Mouse (Mus musculus) gastrocnemius, adult 2 months (tissue): Measurements from ENCODE around the gene Eml1. TPM values are rescaled to one million over a fixed set of nuclear protein-coding genes. Genes with fewer than 3 reads are reported as not detected.

ENCODE experiments used
- DNase-seq: peaks from one replicate; pipeline ENCODE4 v3.0.0; 2022
- H3K27ac ChIP-seq: fragments of 200-600 bp; 2 replicates; pipeline ENCODE4 v1.8.1; 2022; ENCODE audit warnings: mild to moderate bottlenecking
- H3K4me3 ChIP-seq: fragments of 200-600 bp; 2 replicates; pipeline ENCODE4 v1.8.1; 2022; ENCODE audit warnings: mild to moderate bottlenecking, moderate library complexity
- CTCF ChIP-seq: fragments of 200-600 bp; IDR thresholded peaks from 2 replicates; pipeline ENCODE4 v1.8.1; 2022; ENCODE audit warnings: antibody characterized with exemption, mild to moderate bottlenecking, moderate library complexity
- intact Hi-C: fragments of 180-260 bp; cut with DNase I; formaldehyde crosslinking; loops from one replicate; pipeline ENCODE4 v1.15.1; 2025
- total RNA-seq, 2 experiments: library from RNA; stranded (reverse); gene quantifications; 2 replicates each; pipeline ENCODE4 v1.2.3; 2021

Eml1 gene
- total RNA-seq, 2 experiments from 2014 or later: 93.4 to 111 TPM

GRCm38 (mm10) chr12:108378379-108379133 is 7.8 kb downstream of the Eml1 start:
- peak overlapping the region; percentile 67 for H3K27ac ChIP-seq
- TF ChIP-seq CTCF: no peak
- intact Hi-C loops: no loop called here
- no peak for DNase-seq
- H3K4me3 ChIP-seq: no peak overlapping the region; the same call in 1 of the 2 replicates

GRCm38 (mm10) chr12:108386476-108387232 is 15.9 kb downstream of the Eml1 start:
- intact Hi-C loops: loop anchor here (2.0 kb wide), 1 partner anchor 14 kb away; no protein-coding TSS in a partner anchor
- Histone ChIP-seq H3K4me3 (peak overlapping the region; percentile 29), H3K27ac (peak overlapping the region; percentile 89)
- no peak for TF ChIP-seq CTCF
- DNase-seq: peak; percentile 90

- Histone ChIP-seq H3K27ac (no peak overlapping the region), H3K4me3 (no peak overlapping the region)
- intact Hi-C loops: no loop called here
- no peak for DNase-seq
- no peak for TF ChIP-seq CTCF
Measured at GRCm38 (mm10) chr12:108389718-108390117, 19.0 kb downstream of the Eml1 start.

GRCm38 (mm10) chr12:108392254-108393044 is 21.7 kb downstream of the Eml1 start:
- peak overlapping the region; percentile 90 for H3K27ac ChIP-seq
- intact Hi-C loops: loop anchor here (2.0 kb wide), 1 partner anchor 30 kb away; no protein-coding TSS in a partner anchor

DNA sequence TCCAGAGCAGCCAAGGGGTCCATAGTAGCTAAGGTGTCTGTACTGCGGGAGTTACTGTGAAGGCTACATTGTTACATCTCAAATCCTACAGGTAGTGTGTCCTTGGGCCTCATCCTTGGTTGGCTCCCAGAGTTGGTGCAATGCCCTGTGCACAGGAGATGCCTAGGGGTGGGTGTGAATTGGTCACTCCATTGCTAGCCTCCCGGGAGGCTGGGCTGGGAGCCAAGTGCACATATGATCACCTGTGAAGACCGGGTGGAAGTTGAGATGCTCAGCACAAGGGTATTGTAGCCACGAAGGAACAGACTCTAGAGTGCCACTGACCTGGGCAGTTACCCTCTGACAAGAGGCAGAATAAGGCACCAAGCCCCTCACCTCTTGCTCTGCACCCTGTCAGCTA is 22.3 kb downstream of the Eml1 start:
- peak; percentile 61 for DNase-seq
- Histone ChIP-seq H3K4me3 (no peak overlapping the region), H3K27ac (peak overlapping the region; percentile 90)
- TF ChIP-seq CTCF: no peak
- intact Hi-C loops: loop anchor here (2.0 kb wide), 1 partner anchor 30 kb away; no protein-coding TSS in a partner anchor

More at GRCm38 (mm10) chr12:108392254-108393044, 21.7 kb downstream of the Eml1 start:
- no peak overlapping the region for H3K4me3 ChIP-seq
- peak; percentile 41 for DNase-seq
- TF ChIP-seq CTCF: no peak

DNA sequence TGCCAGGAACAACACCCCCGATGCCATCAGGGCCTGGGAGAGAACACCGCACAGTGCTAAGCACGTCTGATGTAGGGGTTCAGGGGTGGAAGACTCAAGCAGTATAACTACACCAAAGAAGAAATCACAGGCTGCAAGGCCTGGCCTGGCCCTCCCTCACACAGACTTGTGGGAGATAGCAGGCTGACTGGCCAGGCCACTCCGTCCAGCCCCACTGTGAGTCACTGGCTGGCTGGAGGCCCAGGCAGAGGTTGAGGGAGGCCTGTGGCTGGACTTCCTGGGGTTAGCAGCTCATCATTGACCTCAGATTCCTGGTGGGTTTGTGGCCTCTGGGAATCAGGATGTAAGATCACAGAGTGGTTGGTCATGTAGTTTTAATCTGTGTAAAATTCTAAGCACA is 22.9 kb downstream of the Eml1 start:
- intact Hi-C loops: loop anchor here (2.0 kb wide), 1 partner anchor 29 kb away; no protein-coding TSS in a partner anchor
- no peak for TF ChIP-seq CTCF
- peak; percentile 96 for DNase-seq
- Histone ChIP-seq H3K4me3 (no peak overlapping the region), H3K27ac (peak overlapping the region; percentile 90)

DNA sequence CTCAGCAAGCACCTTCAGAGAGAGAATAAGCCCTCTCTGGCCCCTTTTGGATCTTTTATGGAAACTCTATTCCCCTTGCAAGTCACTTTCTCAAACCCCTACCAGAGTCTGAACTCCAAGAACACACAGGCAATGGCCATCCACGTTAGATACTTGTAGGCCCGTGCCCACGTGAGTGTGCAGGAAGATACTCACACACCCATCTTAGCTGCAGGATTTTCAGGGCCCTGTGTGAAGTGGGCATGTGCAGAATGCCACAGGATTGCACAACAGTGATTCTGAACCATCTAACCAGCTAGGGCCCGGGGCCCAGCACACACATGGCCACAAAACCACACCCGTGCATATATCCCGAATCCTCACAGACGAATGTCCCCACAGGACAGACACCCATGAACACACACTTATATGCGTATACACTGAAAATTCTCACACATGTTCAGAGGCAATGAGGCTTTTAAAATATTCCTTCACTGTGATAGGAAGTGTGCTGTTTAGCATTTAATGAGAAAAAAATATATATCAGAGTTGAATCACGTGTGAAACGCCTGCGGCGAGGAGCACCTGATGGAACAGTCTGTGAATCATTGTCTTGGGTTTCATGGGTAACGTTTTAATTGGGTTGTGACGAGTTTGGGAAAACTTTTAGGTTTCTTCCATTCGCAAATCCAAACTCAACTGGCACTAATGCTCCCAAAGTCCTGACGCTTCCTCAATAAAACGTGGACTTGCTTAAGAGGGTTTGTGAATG is 24.0 kb downstream of the Eml1 start:
- DNase-seq: no peak
- peak overlapping the region; percentile 90 for H3K27ac ChIP-seq
- H3K4me3 ChIP-seq: no peak overlapping the region
- intact Hi-C loops: no loop called here
- TF ChIP-seq CTCF: no peak

DNA sequence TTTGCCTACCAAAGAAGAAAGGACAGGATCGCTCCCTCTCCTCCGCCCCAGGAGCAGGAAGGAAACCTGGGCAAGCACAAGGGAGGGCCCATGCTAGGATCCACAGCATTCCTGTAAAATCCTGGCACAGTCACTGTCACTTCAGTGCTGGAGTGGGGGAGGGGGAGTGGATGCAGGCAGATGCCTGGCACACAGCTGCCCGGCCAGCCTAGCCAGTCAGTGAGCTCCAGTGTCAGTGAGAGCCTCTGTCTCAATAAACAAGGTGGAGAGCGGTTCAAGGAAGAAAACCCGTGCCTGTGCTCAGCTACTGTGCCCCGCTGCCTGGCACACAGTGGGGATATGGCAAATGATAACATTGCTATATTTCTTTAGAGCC is 24.5 kb downstream of the Eml1 start:
- intact Hi-C loops: no loop called here
- Histone ChIP-seq H3K4me3 (no peak overlapping the region), H3K27ac (no peak overlapping the region)
- no peak for DNase-seq
- TF ChIP-seq CTCF: no peak

DNA sequence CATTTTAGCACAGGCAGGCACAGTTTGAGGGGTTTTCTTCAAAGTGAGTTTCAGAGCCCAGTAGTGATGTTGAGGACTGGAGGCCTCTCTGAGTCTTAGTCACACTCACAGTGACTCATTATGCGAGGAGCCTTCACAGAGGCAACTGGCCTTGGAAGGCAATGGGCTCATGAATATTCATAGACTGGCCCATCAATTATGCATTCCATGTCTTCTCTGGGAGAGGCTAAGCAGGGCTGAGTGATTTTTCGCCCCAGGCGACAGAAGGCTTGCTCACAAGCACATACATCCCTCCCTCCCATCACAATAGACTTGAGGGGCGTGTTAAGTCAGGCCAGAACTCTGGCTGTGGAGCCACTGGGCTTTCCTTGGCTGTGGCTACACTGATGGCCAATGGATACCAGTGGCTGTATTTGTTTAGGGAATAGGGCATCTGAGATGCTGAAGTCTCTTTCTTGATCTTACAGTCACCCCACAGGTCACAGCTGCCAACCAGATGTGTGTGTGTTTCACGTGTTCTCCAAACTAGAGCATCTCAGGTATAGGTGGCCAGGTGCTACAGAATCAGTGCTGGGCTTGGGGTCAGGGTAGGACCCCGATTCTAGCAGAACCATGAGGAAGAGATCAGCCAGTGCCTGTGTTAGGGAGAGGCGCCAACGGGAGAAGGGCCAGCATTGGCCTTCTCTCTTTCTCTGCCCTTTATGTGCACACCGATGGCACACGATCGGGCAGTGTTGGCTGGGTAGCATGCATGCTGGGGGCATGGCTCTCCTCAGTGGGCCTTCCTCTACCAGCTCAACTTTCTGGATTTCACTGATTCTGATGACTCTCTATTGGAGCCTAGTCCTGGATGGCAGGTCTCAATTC is 25.6 kb downstream of the Eml1 start:
- intact Hi-C loops: no loop called here
- Histone ChIP-seq H3K27ac (peak overlapping the region; percentile 38; the same call in 1 of the 2 replicates), H3K4me3 (no peak overlapping the region)
- no peak for TF ChIP-seq CTCF
- no peak for DNase-seq

DNA sequence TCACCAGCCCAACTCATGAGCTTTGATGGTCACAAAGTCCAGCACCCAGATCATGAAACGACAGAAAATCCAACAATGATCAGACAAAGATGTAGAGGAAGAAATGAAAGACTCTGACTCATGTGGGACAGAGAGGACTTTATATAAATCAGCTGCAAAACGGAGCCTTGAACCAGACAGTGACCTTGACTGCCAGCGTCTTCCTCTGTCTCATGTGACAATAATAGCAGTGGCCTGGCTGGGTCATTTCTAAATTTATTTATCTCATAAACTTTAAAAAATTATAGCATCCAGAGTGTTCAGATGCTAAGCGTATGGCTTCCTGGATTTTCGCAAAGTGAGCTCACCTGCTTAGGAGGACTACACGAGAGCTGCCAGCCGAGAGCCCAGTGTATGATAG is 27.9 kb downstream of the Eml1 start:
- Histone ChIP-seq H3K27ac (peak overlapping the region; percentile 83), H3K4me3 (no peak overlapping the region)
- intact Hi-C loops: no loop called here
- no peak for DNase-seq
- no peak for TF ChIP-seq CTCF

DNA sequence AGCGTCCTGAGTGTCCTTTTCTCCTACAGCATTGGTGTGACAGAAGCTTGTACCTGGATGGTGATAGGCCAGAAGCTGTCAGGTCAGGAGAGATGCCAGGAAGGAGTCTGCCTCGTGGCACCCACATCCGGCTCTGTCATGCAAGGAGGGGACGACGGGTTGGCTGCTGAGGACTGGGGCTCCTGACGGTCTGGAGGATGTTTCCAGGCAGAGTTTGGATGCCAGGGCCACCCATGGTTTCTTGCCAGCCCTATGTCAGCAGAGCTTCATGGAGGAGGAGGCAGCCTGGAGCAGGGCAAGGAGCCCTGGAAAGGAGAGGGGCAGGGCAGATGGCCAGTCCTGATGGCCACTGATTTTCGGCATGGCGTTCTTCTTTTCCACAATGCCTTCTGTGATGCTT is 28.4 kb downstream of the Eml1 start:
- TF ChIP-seq CTCF: no peak
- intact Hi-C loops: no loop called here
- Histone ChIP-seq H3K4me3 (no peak overlapping the region), H3K27ac (peak overlapping the region; percentile 83)
- peak; percentile 74 for DNase-seq
